Mouse (Mus musculus) v-Abl transformed pro-B cells (cell line): ENCODE results near the gene Lamp1.

Experiments
- in situ Hi-C, 2 experiments: fragments of 400-800 bp; cut with MboI; formaldehyde crosslinking; loops; one replicate each; pipeline ENCODE4 v1.15.1; 2025; ENCODE audit not compliant: unreplicated experiment in 2 of 2

Gene Lamp1

GRCm38 (mm10) chr8:13158718-13159376 is at the start of gene Lamp1:
TSS of gene Lamp1 (plus strand) at chr8:13159161.
- in situ Hi-C loops = loop anchor here in 1 of 2 experiments (5.0 kb wide), 1 partner anchor 48 kb away; no protein-coding TSS in a partner anchor

- in situ Hi-C loops = loop anchor here (25.0 kb wide), 3 partner anchors 478 to 678 kb away; partner anchors contain the start of genes Cdc16 (in 1 of the 2) and Upf3a (in 1 of the 2)
These were observed 49.5 kb upstream of the Lamp1 start for GRCm38 (mm10) chr8:13109416-13109960.

GRCm38 (mm10) chr8:13111917-13112316 is 47.0 kb upstream of the Lamp1 start:
- in situ Hi-C loops = loop anchor here (25.0 kb wide), 3 partner anchors 475 to 675 kb away; partner anchors contain the start of genes Cdc16 (in 1 of the 2) and Upf3a (in 1 of the 2)

GRCm38 (mm10) chr8:13113232-13113631 is 45.7 kb upstream of the Lamp1 start:
- in situ Hi-C loops = loop anchor here (25.0 kb wide), 3 partner anchors 474 to 674 kb away; partner anchors contain the start of genes Cdc16 (in 1 of the 2) and Upf3a (in 1 of the 2)

- in situ Hi-C loops = loop anchor here (25.0 kb wide), 3 partner anchors 470 to 670 kb away; partner anchors contain the start of genes Cdc16 (in 1 of the 2) and Upf3a (in 1 of the 2)
These were observed 41.9 kb upstream of the Lamp1 start for GRCm38 (mm10) chr8:13117096-13117495.

- in situ Hi-C loops = loop anchor here (25.0 kb wide), 3 partner anchors 469 to 669 kb away; partner anchors contain the start of genes Cdc16 (in 1 of the 2) and Upf3a (in 1 of the 2)
These were observed 40.4 kb upstream of the Lamp1 start for GRCm38 (mm10) chr8:13118516-13118915.

GRCm38 (mm10) chr8:13120882-13121665 is 37.9 kb upstream of the Lamp1 start:
- in situ Hi-C loops = loop anchor here (25.0 kb wide), 3 partner anchors 466 to 666 kb away; partner anchors contain the start of genes Cdc16 (in 1 of the 2) and Upf3a (in 1 of the 2)

GRCm38 (mm10) chr8:13122887-13123421 is 36.0 kb upstream of the Lamp1 start:
- in situ Hi-C loops = loop anchor here (25.0 kb wide), 3 partner anchors 464 to 664 kb away; partner anchors contain the start of genes Cdc16 (in 1 of the 2) and Upf3a (in 1 of the 2)

- in situ Hi-C loops = loop anchor here (25.0 kb wide), 4 partner anchors 137 to 662 kb away; partner anchors contain the start of genes Adprhl1 (in 1 of the 2), Cdc16 (in 1 of the 2) and Upf3a (in 1 of the 2)
These were observed 34.1 kb upstream of the Lamp1 start for GRCm38 (mm10) chr8:13124897-13125296.

GRCm38 (mm10) chr8:13132220-13132619 is 26.7 kb upstream of the Lamp1 start:
- in situ Hi-C loops = loop anchor here (5.0 to 25.0 kb wide), 3 partner anchors 80 to 130 kb away; partner anchors contain the start of gene Adprhl1 (in 1 of the 2)

- in situ Hi-C loops = loop anchor here in 1 of 2 experiments (25.0 kb wide), 1 partner anchor 123 kb away; the partner anchor contains the start of gene Adprhl1
These were observed 19.2 kb upstream of the Lamp1 start for GRCm38 (mm10) chr8:13139641-13140182.

GRCm38 (mm10) chr8:13141681-13142080 is 17.3 kb upstream of the Lamp1 start:
- in situ Hi-C loops = loop anchor here in 1 of 2 experiments (25.0 kb wide), 1 partner anchor 121 kb away; the partner anchor contains the start of gene Adprhl1

GRCm38 (mm10) chr8:13148476-13148875 is 10.5 kb upstream of the Lamp1 start:
- in situ Hi-C loops = loop anchor here in 1 of 2 experiments (25.0 kb wide), 1 partner anchor 114 kb away; the partner anchor contains the start of gene Adprhl1

- in situ Hi-C loops = loop anchor here in 1 of 2 experiments (25.0 kb wide), 1 partner anchor 113 kb away; the partner anchor contains the start of gene Adprhl1
These were observed 9.7 kb upstream of the Lamp1 start for GRCm38 (mm10) chr8:13149287-13149686.

GRCm38 (mm10) chr8:13149866-13150265 is 9.1 kb upstream of the Lamp1 start:
- in situ Hi-C loops = loop anchor here in 1 of 2 experiments (25.0 kb wide), 1 partner anchor 112 kb away; the partner anchor contains the start of gene Adprhl1

- in situ Hi-C loops = no loop called here
These were observed 8.0 kb upstream of the Lamp1 start for GRCm38 (mm10) chr8:13150929-13151328.

GRCm38 (mm10) chr8:13154099-13154498 is 4.9 kb upstream of the Lamp1 start:
- in situ Hi-C loops = no loop called here

- in situ Hi-C loops = loop anchor here in 1 of 2 experiments (5.0 kb wide), 1 partner anchor 52 kb away; no protein-coding TSS in a partner anchor
These were observed 3.6 kb upstream of the Lamp1 start for GRCm38 (mm10) chr8:13155358-13155757.
